Mouse (Mus musculus): ENCODE measurements at regions not wholly inside any gene's neighbourhood (a gene's known extent, or its start where the extent isn't known, plus 50 kb on each side); places are given as distances from the start of the nearest gene placed in this dataset.

DNA sequence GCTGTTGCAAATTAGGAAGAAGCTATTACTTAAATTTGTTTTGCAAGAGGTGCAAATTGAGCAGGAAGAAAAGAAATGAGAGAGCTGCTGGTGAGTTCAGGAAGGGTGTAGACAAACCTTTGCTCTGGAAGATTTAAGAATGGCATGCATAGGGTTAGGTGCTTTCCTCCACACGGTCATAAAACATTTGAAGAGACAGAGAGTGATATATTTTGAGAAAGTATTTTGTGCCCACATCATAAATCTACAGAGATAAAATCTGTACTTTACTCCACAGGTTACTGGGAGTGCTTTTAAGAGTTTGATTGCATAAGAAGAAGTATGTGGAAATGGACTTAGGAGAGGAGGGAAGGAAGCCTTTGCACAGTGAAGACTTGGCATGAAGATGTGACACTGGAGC lies 293.4 kb downstream of the Gria2 start:
- TF ChIP-seq CTCF (IDR thresholded peaks at IDR 0.05; ENCODE audit: borderline replicate concordance, extremely low read depth, insufficient read depth, insufficient read length) (no peak), POLR2A (IDR thresholded peaks at IDR 0.05; ENCODE audit: borderline replicate concordance, extremely low read depth, insufficient read depth, insufficient read length, poor library complexity, severe bottlenecking) (no peak)

Measured in brain, embryonic 14.5 days (tissue).